Mouse (Mus musculus): ENCODE measurements around the gene Frmd4a.

GRCm38 (mm10) chr2:3990431-3990830 is 27.1 kb upstream of the Frmd4a start:
- TF ChIP-seq EP300 (IDR thresholded peaks at IDR 0.05; ENCODE audit: insufficient read depth, low read depth, low read length) = no peak
- TF ChIP-seq POLR2A (IDR thresholded peaks at IDR 0.05; ENCODE audit: insufficient read depth, low read depth, low read length) = no peak
- no peak for TF ChIP-seq CTCF (IDR thresholded peaks at IDR 0.05)
